Mouse (Mus musculus) midbrain, embryonic 14.5 days (tissue): ENCODE data around the gene Ric8a. TPM values are rescaled to one million over a fixed set of nuclear protein-coding genes. Genes with fewer than 3 reads are reported as not detected.

Source experiments
- ATAC-seq: fragments of 200-750 bp; cut with Nextera tagmentation; 2 replicates; pipeline ENCODE4 v1.8.0; 2017; ENCODE audit warnings: moderate number of reproducible peaks, moderate library complexity; ENCODE audit not compliant: low FRiP score, low TSS enrichment
- DNase-seq: peaks from one replicate; pipeline ENCODE4 v3.0.0-alpha.2; 2015
- H3K27ac ChIP-seq: fragments of 300-500 bp; sonication (generic); replicated peaks from 2 replicates; pipeline ENCODE4 v1.5.1; 2014; ENCODE audit warnings: mild to moderate bottlenecking, low read depth, low read length, moderate library complexity
- H3K27me3 ChIP-seq: fragments of 300-500 bp; sonication (generic); 2 replicates; pipeline ENCODE4 v1.6.1; 2014; ENCODE audit warnings: low read length, control low read depth, mixed read lengths; ENCODE audit not compliant: control insufficient read depth, insufficient read depth
- H3K36me3 ChIP-seq: fragments of 300-500 bp; sonication (generic); 2 replicates; pipeline ENCODE4 v1.6.1; 2014; ENCODE audit warnings: low read length, control low read depth; ENCODE audit not compliant: control insufficient read depth, insufficient read depth
- H3K4me1 ChIP-seq: fragments of 300-500 bp; sonication (generic); 2 replicates; pipeline ENCODE4 v1.6.1; 2014; ENCODE audit warnings: mild to moderate bottlenecking, antibody characterized with exemption, low read length, control low read depth; ENCODE audit not compliant: control insufficient read depth, insufficient read depth
- H3K4me2 ChIP-seq: fragments of 300-500 bp; sonication (generic); 2 replicates; pipeline ENCODE4 v1.6.1; 2014; ENCODE audit warnings: mild to moderate bottlenecking, low read length, moderate library complexity
- H3K4me3 ChIP-seq: fragments of 300-500 bp; sonication (generic); replicated peaks from 2 replicates; pipeline ENCODE4 v1.5.1; 2014; ENCODE audit warnings: low read depth, low read length
- H3K9ac ChIP-seq: fragments of 300-500 bp; sonication (generic); replicated peaks from 2 replicates; pipeline ENCODE4 v1.6.1; 2014; ENCODE audit warnings: mild to moderate bottlenecking, low read length, moderate library complexity
- H3K9me3 ChIP-seq: fragments of 300-500 bp; sonication (generic); 2 replicates; pipeline ENCODE4 v1.6.1; 2016; ENCODE audit warnings: low read length, control low read depth, mixed read lengths; ENCODE audit not compliant: control insufficient read depth
- WGBS: fragments of 180-500 bp; shearing (Covaris S2); extraction: QIAGEN DNeasy Blood & Tissue Kit; methylation state at CpG from one replicate; pipeline ENCODE4 v1.1.7; 2014; 5-methylcytosine and 5-hydroxymethylcytosine counted together
- polyA plus RNA-seq: library from polyadenylated mRNA; unstranded; fragments of >200 nt; fragmentation: Nextera tagmentation; extraction: Ambion mirVana; gene quantifications from 2 replicates; pipeline ENCODE4 v1.2.1, GENCODE M21; 2014

Ric8a gene
- polyA plus RNA-seq, 1 experiment from 2014 or later, result 99.6 TPM

- ATAC-seq, result no peak
Observed at GRCm38 (mm10) chr7:140907697-140908096, 50.9 kb downstream of the Ric8a start.

GRCm38 (mm10) chr7:140908181-140908580 is 51.4 kb downstream of the Ric8a start:
- 0 out of 2 replicates have a peak, but pooled peaks cover 3% of the 10 kb centered on the region for H3K4me1 ChIP-seq
- no peak overlapping the region for H3K9ac ChIP-seq
- H3K36me3 ChIP-seq, result no peaks in the 10 kb centered on the region
- no peak for ATAC-seq
- H3K27ac ChIP-seq, result no peak overlapping the region
- no peaks in the 10 kb centered on the region for H3K27me3 ChIP-seq
- WGBS, result 52% methylated on average over 7 of the region's 7 CpGs
- H3K4me3 ChIP-seq, result no peak overlapping the region
- H3K9me3 ChIP-seq, result no peaks in the 10 kb centered on the region
- H3K4me2 ChIP-seq, result no peak overlapping the region; the same call in 1 of the 2 replicates
- DNase-seq, result no peak

More at GRCm38 (mm10) chr7:140907697-140908096, 50.9 kb downstream of the Ric8a start:
- Histone ChIP-seq H3K4me1 (0 out of 2 replicates have a peak, but pooled peaks cover 3% of the 10 kb centered on the region), H3K4me2 (no peak overlapping the region), H3K9ac (no peak overlapping the region), H3K36me3 (no peaks in the 10 kb centered on the region), H3K9me3 (no peaks in the 10 kb centered on the region), H3K27ac (no peak overlapping the region), H3K27me3 (no peaks in the 10 kb centered on the region), H3K4me3 (no peak overlapping the region)
- DNase-seq, result no peak
- 83% methylated on average over 7 of the region's 7 CpGs for WGBS

GRCm38 (mm10) chr7:140908634-140909107 is 51.9 kb downstream of the Ric8a start:
- Histone ChIP-seq H3K4me3 (peak overlapping the region; percentile 26), H3K9ac (0 out of 2 replicates have a peak overlapping the region, but pooled peaks have one; percentile 23), H3K27me3 (no peaks in the 10 kb centered on the region), H3K4me2 (peak overlapping the region; percentile 62), H3K9me3 (no peaks in the 10 kb centered on the region), H3K36me3 (no peaks in the 10 kb centered on the region), H3K27ac (no peak overlapping the region), H3K4me1 (0 out of 2 replicates have a peak, but pooled peaks cover 3% of the 10 kb centered on the region)
- DNase-seq (peak; percentile 88), ATAC-seq (peak; percentile 43; the same call in 1 of the 2 replicates)
- WGBS, result 1% methylated on average over 19 of the region's 19 CpGs

- no peak overlapping the region for H3K4me3 ChIP-seq
- H3K4me1 ChIP-seq, result 0 out of 2 replicates have a peak, but pooled peaks cover 3% of the 10 kb centered on the region
- no peak for DNase-seq
- 78% methylated on average over 3 of the region's 3 CpGs for WGBS
- no peak overlapping the region for H3K4me2 ChIP-seq
- H3K36me3 ChIP-seq, result no peaks in the 10 kb centered on the region
- no peak for ATAC-seq
- no peak overlapping the region for H3K9ac ChIP-seq
- H3K27ac ChIP-seq, result no peak overlapping the region
- H3K27me3 ChIP-seq, result no peaks in the 10 kb centered on the region
- H3K9me3 ChIP-seq, result no peaks in the 10 kb centered on the region
Observed at GRCm38 (mm10) chr7:140912293-140912692, 55.5 kb downstream of the Ric8a start.

GRCm38 (mm10) chr7:140912846-140913482 is 56.2 kb downstream of the Ric8a start:
- no peak overlapping the region for H3K27ac ChIP-seq

More at GRCm38 (mm10) chr7:140912846-140913482, 56.2 kb downstream of the Ric8a start:
- Histone ChIP-seq H3K9me3 (no peaks in the 10 kb centered on the region), H3K4me3 (no peak overlapping the region), H3K36me3 (no peaks in the 10 kb centered on the region), H3K4me2 (no peak overlapping the region), H3K9ac (no peak overlapping the region), H3K27me3 (no peaks in the 10 kb centered on the region), H3K4me1 (0 out of 2 replicates have a peak, but pooled peaks cover 3% of the 10 kb centered on the region)
- 82% methylated on average over 5 of the region's 5 CpGs for WGBS
- ATAC-seq (no peak), DNase-seq (no peak)

Other genes starting within 250 kb of the Ric8a start
- gene Olfr61, start 228.0 kb upstream of the Ric8a start, polyA plus RNA-seq, result not detected in 2 replicates
- not detected in 2 replicates for gene Olfr53, start 210.5 kb upstream of the Ric8a start, polyA plus RNA-seq
- not detected in 2 replicates for gene Olfr539, start 197.0 kb upstream of the Ric8a start, polyA plus RNA-seq
- gene Olfr45, start 175.0 kb upstream of the Ric8a start, polyA plus RNA-seq, result not detected in 2 replicates
- not detected in 2 replicates for gene Olfr541, start 159.7 kb upstream of the Ric8a start, polyA plus RNA-seq
- not detected in 2 replicates for gene Cyp2e1, start 93.2 kb upstream of the Ric8a start, polyA plus RNA-seq
- gene Syce1, start 69.1 kb upstream of the Ric8a start, polyA plus RNA-seq, result 0.18 TPM in 1 of 2 replicates, not detected in the other
- 25.4 and 34.5 TPM in 2 replicates for gene Zfp941, start 34.8 kb upstream of the Ric8a start, polyA plus RNA-seq
- not detected in 2 replicates for gene Urah, start 21.9 kb upstream of the Ric8a start, polyA plus RNA-seq
- gene Scgb1c1, start 11.4 kb upstream of the Ric8a start, polyA plus RNA-seq, result not detected in 2 replicates
- not detected in 2 replicates for gene Odf3, start 9.2 kb upstream of the Ric8a start, polyA plus RNA-seq
- not detected in 2 replicates for gene Gm45785, start 626 bp upstream of the Ric8a start, polyA plus RNA-seq
- 42.8 and 54.5 TPM in 2 replicates for gene Bet1l, start 620 bp downstream of the Ric8a start, polyA plus RNA-seq
- gene Psmd13, start 25.0 kb downstream of the Ric8a start, polyA plus RNA-seq, result 186 and 214 TPM in 2 replicates
- 33.4 and 40.0 TPM in 2 replicates for gene Sirt3, start 25.4 kb downstream of the Ric8a start, polyA plus RNA-seq
- not detected in 2 replicates for gene Cox8b, start 43.5 kb downstream of the Ric8a start, polyA plus RNA-seq
- 0.32 and 0.89 TPM in 2 replicates for gene Nlrp6, start 63.9 kb downstream of the Ric8a start, polyA plus RNA-seq
- 5.0 and 7.4 TPM in 2 replicates for gene Pgghg, start 84.4 kb downstream of the Ric8a start, polyA plus RNA-seq
- 0.29 TPM in 1 of 2 replicates, not detected in the other for gene Ifitm5, start 93.3 kb downstream of the Ric8a start, polyA plus RNA-seq
- not detected in 2 replicates for gene Gm45717, start 99.0 kb downstream of the Ric8a start, polyA plus RNA-seq
- gene Ifitm2, start 99.0 kb downstream of the Ric8a start, polyA plus RNA-seq, result 131 and 176 TPM in 2 replicates
- 3.0 and 11.5 TPM in 2 replicates for gene Ifitm1, start 110.3 kb downstream of the Ric8a start, polyA plus RNA-seq
- gene Ifitm3, start 153.8 kb downstream of the Ric8a start, polyA plus RNA-seq, result 18.8 and 66.5 TPM in 2 replicates
- gene Ifitm6, start 161.0 kb downstream of the Ric8a start, polyA plus RNA-seq, result 0.34 and 0.35 TPM in 2 replicates
- gene Gm17387, start 172.2 kb downstream of the Ric8a start, polyA plus RNA-seq, result not detected in 2 replicates
- gene B4galnt4, start 204.1 kb downstream of the Ric8a start, polyA plus RNA-seq, result 44.1 and 56.0 TPM in 2 replicates
- gene Pkp3, start 221.3 kb downstream of the Ric8a start, polyA plus RNA-seq, result not detected in 2 replicates
- gene Sigirr, start 243.6 kb downstream of the Ric8a start, polyA plus RNA-seq, result 1.2 and 2.1 TPM in 2 replicates